Mouse (Mus musculus) neural tube, embryonic 14.5 days (tissue): ENCODE results near the gene Rac1. TPM values are rescaled to one million over a fixed set of nuclear protein-coding genes. Genes with fewer than 3 reads are reported as not detected.

Experiments used
- ATAC-seq: fragments of 200-750 bp; cut with Nextera tagmentation; 2 replicates; pipeline ENCODE4 v1.8.0; 2017; ENCODE audit warnings: low read depth, mild to moderate bottlenecking, moderate TSS enrichment, moderate library complexity
- H3K27ac ChIP-seq: fragments of 300-500 bp; sonication (generic); 2 replicates; pipeline ENCODE4 v1.5.1; 2014; ENCODE audit warnings: low read depth, mild to moderate bottlenecking, control low read depth, low read length, moderate library complexity, mixed read lengths
- H3K27me3 ChIP-seq: fragments of 300-500 bp; sonication (generic); 2 replicates; pipeline ENCODE4 v1.6.1; 2014; ENCODE audit warnings: low read length; ENCODE audit not compliant: control insufficient read depth, insufficient read depth
- H3K36me3 ChIP-seq: fragments of 300-500 bp; sonication (generic); 2 replicates; pipeline ENCODE4 v1.6.1; 2014; ENCODE audit warnings: low read length, mixed read lengths; ENCODE audit not compliant: control insufficient read depth, insufficient read depth
- H3K4me1 ChIP-seq: fragments of 300-500 bp; sonication (generic); 2 replicates; pipeline ENCODE4 v1.6.1; 2014; ENCODE audit warnings: low read length; ENCODE audit not compliant: control insufficient read depth, insufficient read depth
- H3K4me2 ChIP-seq: fragments of 300-500 bp; sonication (generic); 2 replicates; pipeline ENCODE4 v1.6.1; 2014; ENCODE audit warnings: mild to moderate bottlenecking, low read depth, low read length, control low read depth
- H3K4me3 ChIP-seq: fragments of 300-500 bp; sonication (generic); 2 replicates; pipeline ENCODE4 v1.5.1; 2014; ENCODE audit warnings: low read depth, low read length, control low read depth, mixed read lengths
- H3K9ac ChIP-seq: fragments of 300-500 bp; sonication (generic); replicated peaks from 2 replicates; pipeline ENCODE4 v1.6.1; 2014; ENCODE audit warnings: low read depth, mild to moderate bottlenecking, control low read depth, low read length, mixed read lengths
- H3K9me3 ChIP-seq: fragments of 300-500 bp; sonication (generic); 2 replicates; pipeline ENCODE4 v1.6.1; 2016; ENCODE audit warnings: low read length; ENCODE audit not compliant: control insufficient read depth
- WGBS: fragments of 180-500 bp; shearing (Covaris S2); extraction: QIAGEN DNeasy Blood & Tissue Kit; methylation state at CpG from one replicate; pipeline ENCODE4 v1.1.7; 2014; 5-methylcytosine and 5-hydroxymethylcytosine counted together
- polyA plus RNA-seq: library from polyadenylated mRNA; unstranded; fragments of >200 nt; fragmentation: Nextera tagmentation; extraction: Ambion mirVana; gene quantifications from 2 replicates; pipeline ENCODE4 v1.2.1, GENCODE M21; 2014

Rac1 gene
- polyA plus RNA-seq, 1 experiment from 2014 or later, result 454 TPM

DNA sequence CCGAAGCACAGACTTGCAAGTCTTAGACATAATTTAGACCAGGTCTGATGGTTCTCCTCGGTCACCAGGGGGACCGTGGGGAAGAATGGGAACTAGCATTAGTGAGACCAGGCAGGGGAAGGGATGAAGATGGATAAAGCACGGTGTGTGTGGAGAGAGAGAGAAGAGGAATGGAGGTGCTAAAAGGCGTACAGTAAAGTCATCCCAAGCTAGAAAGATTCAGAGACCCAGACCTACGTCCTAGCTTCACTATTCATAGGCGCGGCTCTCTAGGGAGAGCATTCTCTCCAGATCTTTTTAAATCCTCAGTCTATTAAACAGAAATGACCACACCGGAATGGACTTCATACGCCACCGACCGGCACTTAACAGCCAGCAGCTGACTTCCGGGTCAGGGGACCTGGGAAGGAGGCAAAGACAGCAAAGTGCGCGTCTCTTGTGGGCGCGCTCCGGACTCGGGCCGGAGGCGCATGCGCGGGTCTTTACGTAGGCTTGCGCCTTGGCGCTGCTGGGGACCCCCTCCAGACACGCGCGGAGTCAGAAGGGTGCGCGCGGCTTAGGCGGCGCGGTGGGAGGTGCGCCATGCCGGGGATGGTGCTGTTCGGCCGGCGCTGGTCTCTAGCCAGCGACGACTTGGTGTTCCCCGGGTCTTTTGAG lies 63.6 kb downstream of the Rac1 start, which contains the start of gene Daglb:
Gene Daglb, plus strand, starts transcription at position 485 of the 657 bp plus-strand sequence.
- Histone ChIP-seq H3K4me2 (peak within 1 kb of the TSS; percentile 84), H3K9me3 (no peaks in the 10 kb centered on the region), H3K36me3 (0 out of 2 replicates have a peak, but pooled peaks cover 10% of the 10 kb centered on the region), H3K27ac (peak within 1 kb of the TSS; percentile 66), H3K4me1 (peaks cover 7% of the 10 kb centered on the region; the same call in 1 of the 2 replicates), H3K27me3 (no peaks in the 10 kb centered on the region), H3K4me3 (peak within 1 kb of the TSS; percentile 76), H3K9ac (peak within 1 kb of the TSS; percentile 64)
- peak; percentile 97 for ATAC-seq
- 3% methylated on average over 41 of the region's 43 CpGs for WGBS

DNA sequence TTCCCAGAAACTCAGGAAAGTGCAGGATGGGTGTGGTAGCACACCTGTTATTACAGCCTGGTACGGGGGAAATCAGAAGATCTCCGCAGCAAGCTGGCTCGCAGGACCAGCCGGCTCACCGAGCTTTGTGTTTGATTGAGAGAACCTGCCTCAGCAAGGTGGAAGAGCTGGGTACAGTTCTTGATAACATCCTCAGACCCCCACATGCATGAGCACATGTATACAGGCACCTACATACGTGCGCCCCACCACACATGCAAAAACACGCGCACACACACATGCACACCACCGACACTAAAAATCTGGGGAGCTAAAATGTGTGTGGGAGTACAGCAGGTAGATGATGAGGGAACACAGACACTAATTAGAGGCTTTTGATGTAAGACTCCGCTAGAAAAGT lies 64.2 kb downstream of the Rac1 start:
- no peaks in the 10 kb centered on the region for H3K27me3 ChIP-seq
- H3K4me3 ChIP-seq, result peak overlapping the region; percentile 76
- no peaks in the 10 kb centered on the region for H3K9me3 ChIP-seq
- 0 out of 2 replicates have a peak, but pooled peaks cover 10% of the 10 kb centered on the region for H3K36me3 ChIP-seq
- peak overlapping the region; percentile 66; the same call in 1 of the 2 replicates for H3K27ac ChIP-seq
- peak overlapping the region; percentile 64 for H3K9ac ChIP-seq
- WGBS, result 82% methylated on average over 11 of the region's 11 CpGs
- peak; percentile 36; the same call in 1 of the 2 replicates for ATAC-seq
- peak overlapping the region; percentile 84 for H3K4me2 ChIP-seq
- peaks cover 7% of the 10 kb centered on the region; the same call in 1 of the 2 replicates for H3K4me1 ChIP-seq

Other genes starting within 250 kb of the Rac1 start
- 0.17 and 0.29 TPM in 2 replicates for gene Zfp853, start 234.4 kb downstream of the Rac1 start, polyA plus RNA-seq
- gene E130309D02Rik, start 212.7 kb downstream of the Rac1 start, polyA plus RNA-seq, result 20.1 and 29.0 TPM in 2 replicates
- gene Zdhhc4, start 198.8 kb downstream of the Rac1 start, polyA plus RNA-seq, result 81.2 and 84.9 TPM in 2 replicates
- 0.24 and 0.44 TPM in 2 replicates for gene Grid2ip, start 170.7 kb downstream of the Rac1 start, polyA plus RNA-seq
- gene Kdelr2, start 124.2 kb downstream of the Rac1 start, polyA plus RNA-seq, result 114 and 146 TPM in 2 replicates
- 21.3 and 21.7 TPM in 2 replicates for gene Daglb, start 63.5 kb downstream of the Rac1 start, polyA plus RNA-seq
- 35.3 and 42.6 TPM in 2 replicates for gene Cyth3, start 94.4 kb upstream of the Rac1 start, polyA plus RNA-seq
- gene Usp42, start 204.2 kb upstream of the Rac1 start, polyA plus RNA-seq, result 30.6 and 31.2 TPM in 2 replicates